Mouse (Mus musculus) adrenal gland, adult 18-20 months (tissue): ENCODE results near the gene Cyp8b1. TPM values are rescaled to one million over a fixed set of nuclear protein-coding genes. Genes with fewer than 3 reads are reported as not detected.

Experiments
- DNase-seq, 2 experiments: peaks; one replicate each; pipeline ENCODE4 v3.0.0; 2021 to 2022; ENCODE audit warnings: low spot score in 2 of 2
- total RNA-seq, 2 experiments: library from RNA; stranded (reverse); gene quantifications; 1 replicate in 1 of 2; 2 replicates in 1 of 2; pipeline ENCODE4 v1.2.3; 2021

Cyp8b1 gene
- total RNA-seq, 2 experiments from 2014 or later: 0.61 to 0.70 TPM

GRCm38 (mm10) chr9:121894447-121894846 is 21.7 kb downstream of the Cyp8b1 start:
- peak in 1 of 2 experiments; percentile 15 for DNase-seq

- peak in 1 of 2 experiments; percentile 19 for DNase-seq
Observed at GRCm38 (mm10) chr9:121892057-121892687, 23.9 kb downstream of the Cyp8b1 start.

- peak in 1 of 2 experiments; percentile 19 for DNase-seq
Observed at GRCm38 (mm10) chr9:121891301-121891700, 24.8 kb downstream of the Cyp8b1 start.

- DNase-seq: peak; percentile 65 to 79
Observed at GRCm38 (mm10) chr9:121890441-121890941, 25.6 kb downstream of the Cyp8b1 start.

- DNase-seq: peak in 1 of 2 experiments; percentile 35
Observed at GRCm38 (mm10) chr9:121889927-121890440, 26.1 kb downstream of the Cyp8b1 start.

GRCm38 (mm10) chr9:121882015-121882457 is 34.1 kb downstream of the Cyp8b1 start:
- no peak for DNase-seq

GRCm38 (mm10) chr9:121881301-121881700 is 34.8 kb downstream of the Cyp8b1 start:
- no peak for DNase-seq

- DNase-seq: peak; percentile 75 to 77
Observed at GRCm38 (mm10) chr9:121880840-121881239, 35.3 kb downstream of the Cyp8b1 start.

GRCm38 (mm10) chr9:121877052-121877740 is 38.9 kb downstream of the Cyp8b1 start:
- DNase-seq: peak in 1 of 2 experiments; percentile 54

- no peak for DNase-seq
Observed at GRCm38 (mm10) chr9:121873578-121873977, 42.5 kb downstream of the Cyp8b1 start.

GRCm38 (mm10) chr9:121872062-121872683 is 43.9 kb downstream of the Cyp8b1 start:
- no peak for DNase-seq

- DNase-seq: no peak
Observed at GRCm38 (mm10) chr9:121869973-121870515, 46.1 kb downstream of the Cyp8b1 start.

- DNase-seq: no peak
Observed at GRCm38 (mm10) chr9:121869432-121869831, 46.7 kb downstream of the Cyp8b1 start.

GRCm38 (mm10) chr9:121868236-121868635 is 47.9 kb downstream of the Cyp8b1 start:
- DNase-seq: no peak

GRCm38 (mm10) chr9:121867632-121868031 is 48.5 kb downstream of the Cyp8b1 start:
- no peak for DNase-seq

GRCm38 (mm10) chr9:121865425-121866008 is 50.6 kb downstream of the Cyp8b1 start:
- DNase-seq: no peak

- no peak for DNase-seq
Observed at GRCm38 (mm10) chr9:121864837-121865236, 51.3 kb downstream of the Cyp8b1 start.
